Mouse (Mus musculus): ENCODE results near the gene Olfr617. TPM values are rescaled to one million over a fixed set of nuclear protein-coding genes. Genes with fewer than 3 reads are reported as not detected.

Olfr617 gene
- not detected in 2 replicates for polyA plus RNA-seq (2012; rRNA removed)

GRCm38 (mm10) chr7:103572761-103573160, at the start of gene Olfr617:
TSS of gene Olfr617 (plus strand) at chr7:103573061.

DNA sequence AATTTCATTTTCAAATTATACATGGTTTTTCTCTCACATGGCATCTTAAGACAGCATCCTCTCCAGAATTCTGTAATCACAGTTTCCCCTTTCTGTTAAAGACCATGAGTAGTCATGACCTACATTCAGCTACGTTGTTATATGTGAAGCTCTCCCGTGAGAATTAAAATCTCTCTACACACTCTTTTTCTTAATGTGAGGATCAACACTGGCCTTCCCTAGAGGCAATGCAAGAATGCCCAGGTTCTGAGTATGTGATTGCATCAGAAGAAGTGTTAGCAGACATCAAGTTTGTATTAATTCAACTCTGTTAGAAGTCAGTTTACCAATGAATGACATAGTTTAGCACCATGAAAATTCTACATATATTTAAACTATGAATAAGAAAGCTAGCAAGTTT, 30.2 kb upstream of the Olfr617 start, which contains the start of gene Olfr612:
Gene Olfr612, minus strand, starts transcription at position 101 of the 400 bp plus-strand sequence.

GRCm38 (mm10) chr7:103547774-103548173, 25.1 kb upstream of the Olfr617 start, which contains the start of gene Olfr613:
TSS of gene Olfr613 (plus strand) at chr7:103548074.

DNA sequence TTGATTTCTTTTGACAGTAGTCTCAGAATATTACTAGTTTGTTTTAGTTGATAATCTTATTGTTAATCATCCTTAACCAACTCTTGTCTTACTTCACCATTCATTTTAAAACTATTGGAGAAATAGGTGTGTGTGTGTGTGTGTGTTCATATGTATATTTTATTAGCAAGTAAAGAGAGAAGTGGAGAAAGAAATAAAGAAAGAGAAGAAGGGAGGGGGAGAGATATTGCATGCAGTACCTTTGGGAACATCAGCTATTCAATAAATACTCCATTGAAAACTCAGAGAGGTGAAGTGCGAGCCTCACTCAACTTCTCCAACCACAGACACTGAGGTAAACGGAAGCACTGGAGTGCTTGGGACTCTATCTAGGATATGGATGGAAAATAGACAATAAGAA, 17.1 kb upstream of the Olfr617 start, which contains the start of gene Olfr615:
Gene Olfr615, plus strand, starts transcription at position 301 of the 400 bp plus-strand sequence.

GRCm38 (mm10) chr7:103569043-103569442, 3.8 kb upstream of the Olfr617 start, which contains the start of gene Olfr616:
TSS of gene Olfr616 (minus strand) at chr7:103569143.

DNA sequence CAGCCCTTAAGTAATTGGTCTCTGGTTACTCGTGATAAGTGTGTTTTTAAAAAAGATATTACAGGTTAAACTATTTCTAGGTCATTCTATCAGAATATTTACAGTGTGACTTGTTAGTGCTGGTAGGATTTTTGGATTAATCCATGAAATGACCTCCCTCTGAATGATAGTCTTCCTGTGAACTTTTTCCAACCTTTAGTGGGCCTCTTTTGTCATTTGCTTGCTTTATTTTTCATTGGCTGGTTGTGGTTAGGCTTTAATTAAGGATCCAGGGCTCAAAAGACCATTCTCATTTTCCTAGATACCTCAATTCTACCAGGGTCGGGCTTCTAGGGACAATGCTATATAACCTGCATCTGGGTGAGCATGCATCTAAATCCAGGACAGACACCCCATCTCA, 16.9 kb downstream of the Olfr617 start, which contains the start of gene Olfr618:
Gene Olfr618, plus strand, starts transcription at position 301 of the 400 bp plus-strand sequence.

DNA sequence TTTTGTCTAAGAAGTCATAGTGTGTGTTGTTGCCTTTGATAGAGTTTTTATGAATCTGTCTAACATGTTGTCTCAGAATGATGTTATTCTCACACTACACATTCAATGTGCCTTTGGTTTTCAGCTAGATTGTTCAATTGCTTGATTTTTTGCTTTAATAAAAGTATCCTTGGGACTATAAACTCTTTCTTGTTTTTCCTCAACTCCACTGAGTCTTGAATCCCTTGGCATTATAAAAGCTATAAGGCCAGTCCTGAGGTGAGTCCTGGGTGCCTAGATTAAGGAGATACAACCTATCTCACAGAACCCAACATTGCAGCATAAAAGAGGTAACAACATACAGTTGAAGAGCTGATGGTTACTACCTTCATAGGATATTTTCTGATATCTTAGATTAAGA, 27.4 kb downstream of the Olfr617 start, which contains the start of gene Olfr619:
Gene Olfr619, plus strand, starts transcription at position 301 of the 400 bp plus-strand sequence.

DNA sequence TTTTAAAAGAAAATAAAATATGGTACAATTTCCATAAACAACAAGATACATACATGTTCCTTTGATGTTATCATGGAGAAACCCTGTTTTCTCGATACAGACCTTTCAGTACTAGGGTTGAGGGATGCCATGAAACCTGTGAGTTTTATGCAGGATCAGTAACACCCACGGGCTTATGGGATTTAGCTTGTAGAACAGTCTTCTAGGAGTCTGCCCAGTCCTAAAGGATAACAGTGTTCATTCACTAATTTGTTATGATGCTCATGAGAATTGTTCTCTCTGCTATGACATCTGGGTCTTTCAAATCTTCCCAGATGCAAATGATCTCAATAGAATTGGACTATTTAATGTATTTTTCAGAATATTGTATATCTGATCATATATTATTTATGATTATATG, 39.6 kb downstream of the Olfr617 start, which contains the start of gene Olfr620:
Gene Olfr620, minus strand, starts transcription at position 101 of the 400 bp plus-strand sequence.

Other genes with a start within 250 kb of the Olfr617 start
- not detected in 2 replicates for gene Olfr598, start 249.5 kb upstream of the Olfr617 start, polyA plus RNA-seq (2012; rRNA removed)
- not detected in 2 replicates for gene Olfr599, start 237.1 kb upstream of the Olfr617 start, polyA plus RNA-seq (2012; rRNA removed)
- not detected in 2 replicates for gene Olfr600, start 223.4 kb upstream of the Olfr617 start, polyA plus RNA-seq (2012; rRNA removed)
- not detected in 2 replicates for gene Olfr601, start 210.4 kb upstream of the Olfr617 start, polyA plus RNA-seq (2012; rRNA removed)
- gene Olfr603, start 186.9 kb upstream of the Olfr617 start, polyA plus RNA-seq (2012; rRNA removed) = not detected in 2 replicates
- gene Usp17lc, start 158.0 kb upstream of the Olfr617 start, polyA plus RNA-seq (2012; rRNA removed) = 0.07 TPM in 1 of 2 replicates, not detected in the other
- gene Olfr605, start 127.6 kb upstream of the Olfr617 start, polyA plus RNA-seq (2012; rRNA removed) = not detected in 2 replicates
- not detected in 2 replicates for gene Olfr606, start 124.0 kb upstream of the Olfr617 start, polyA plus RNA-seq (2012; rRNA removed)
- not detected in 2 replicates for gene Olfr607, start 108.9 kb upstream of the Olfr617 start, polyA plus RNA-seq (2012; rRNA removed)
- gene Olfr608, start 103.2 kb upstream of the Olfr617 start, polyA plus RNA-seq (2012; rRNA removed) = not detected in 2 replicates
- not detected in 2 replicates for gene Olfr609, start 75.0 kb upstream of the Olfr617 start, polyA plus RNA-seq (2012; rRNA removed)
- not detected in 2 replicates for gene Olfr610, start 60.9 kb upstream of the Olfr617 start, polyA plus RNA-seq (2012; rRNA removed)
- gene Olfr611, start 52.2 kb upstream of the Olfr617 start, polyA plus RNA-seq (2012; rRNA removed) = not detected in 2 replicates
- not detected in 2 replicates for gene Olfr612, start 30.3 kb upstream of the Olfr617 start, polyA plus RNA-seq (2012; rRNA removed)
- not detected in 2 replicates for gene Olfr613, start 25.0 kb upstream of the Olfr617 start, polyA plus RNA-seq (2012; rRNA removed)
- not detected in 2 replicates for gene Olfr615, start 17.0 kb upstream of the Olfr617 start, polyA plus RNA-seq (2012; rRNA removed)
- not detected in 2 replicates for gene Olfr616, start 3.9 kb upstream of the Olfr617 start, polyA plus RNA-seq (2012; rRNA removed)
- not detected in 2 replicates for gene Olfr618, start 17.0 kb downstream of the Olfr617 start, polyA plus RNA-seq (2012; rRNA removed)
- not detected in 2 replicates for gene Olfr619, start 27.5 kb downstream of the Olfr617 start, polyA plus RNA-seq (2012; rRNA removed)
- not detected in 2 replicates for gene Olfr620, start 39.5 kb downstream of the Olfr617 start, polyA plus RNA-seq (2012; rRNA removed)
- gene Olfr622, start 69.6 kb downstream of the Olfr617 start, polyA plus RNA-seq (2012; rRNA removed) = not detected in 2 replicates
- gene Olfr623, start 90.6 kb downstream of the Olfr617 start, polyA plus RNA-seq (2012; rRNA removed) = not detected in 2 replicates
- not detected in 2 replicates for gene Olfr624, start 98.1 kb downstream of the Olfr617 start, polyA plus RNA-seq (2012; rRNA removed)
- not detected in 2 replicates for gene Olfr625-ps1, start 109.7 kb downstream of the Olfr617 start, polyA plus RNA-seq (2012; rRNA removed)
- not detected in 2 replicates for gene Olfr243, start 141.6 kb downstream of the Olfr617 start, polyA plus RNA-seq (2012; rRNA removed)
- gene Olfr628, start 157.3 kb downstream of the Olfr617 start, polyA plus RNA-seq (2012; rRNA removed) = not detected in 2 replicates
- not detected in 2 replicates for gene Olfr629, start 171.9 kb downstream of the Olfr617 start, polyA plus RNA-seq (2012; rRNA removed)
- not detected in 2 replicates for gene Olfr630, start 184.3 kb downstream of the Olfr617 start, polyA plus RNA-seq (2012; rRNA removed)
- gene Olfr69, start 198.5 kb downstream of the Olfr617 start, polyA plus RNA-seq (2012; rRNA removed) = not detected in 2 replicates
- not detected in 2 replicates for gene Olfr68, start 206.6 kb downstream of the Olfr617 start, polyA plus RNA-seq (2012; rRNA removed)
- not detected in 2 replicates for gene Olfr67, start 218.8 kb downstream of the Olfr617 start, polyA plus RNA-seq (2012; rRNA removed)
- 36.7 and 60.5 TPM in 2 replicates for gene Hbb-bt, start 240.9 kb downstream of the Olfr617 start, polyA plus RNA-seq (2012; rRNA removed)